Mouse (Mus musculus) cerebellum, adult 11-12 months (tissue): Measurements from ENCODE around the gene Thra.

ENCODE experiments used
- DNase-seq: peaks from one replicate; pipeline ENCODE4 v3.0.0; 2022

The Thra gene

GRCm38 (mm10) chr11:98766816-98767215 is 26.4 kb downstream of the Thra start:
- peak; percentile 72 for DNase-seq

- peak; percentile 70 for DNase-seq
Observed at GRCm38 (mm10) chr11:98767276-98767675, 26.8 kb downstream of the Thra start.

- peak; percentile 45 for DNase-seq
Observed at GRCm38 (mm10) chr11:98767713-98768112, 27.3 kb downstream of the Thra start.

GRCm38 (mm10) chr11:98768127-98769006 is 27.9 kb downstream of the Thra start:
- DNase-seq = peak; percentile 64

GRCm38 (mm10) chr11:98769007-98769954 is 28.8 kb downstream of the Thra start:
- peak; percentile 58 for DNase-seq

GRCm38 (mm10) chr11:98770096-98770975 is 29.9 kb downstream of the Thra start:
- peak; percentile 76 for DNase-seq

- no peak for DNase-seq
Observed at GRCm38 (mm10) chr11:98771131-98771530, 30.7 kb downstream of the Thra start.

GRCm38 (mm10) chr11:98771844-98772525 is 31.5 kb downstream of the Thra start:
- DNase-seq = peak; percentile 75

- peak; percentile 86 for DNase-seq
Observed at GRCm38 (mm10) chr11:98772667-98773171, 32.3 kb downstream of the Thra start.

GRCm38 (mm10) chr11:98773635-98774295 is 33.3 kb downstream of the Thra start:
- DNase-seq = peak; percentile 100

GRCm38 (mm10) chr11:98774582-98775347 is 34.3 kb downstream of the Thra start, which contains the start of gene Nr1d1:
Nr1d1 (minus strand) TSS chr11:98775333.
- DNase-seq = no peak

GRCm38 (mm10) chr11:98775348-98776051 is 35.1 kb downstream of the Thra start:
- peak; percentile 100 for DNase-seq

GRCm38 (mm10) chr11:98776052-98776764 is 35.8 kb downstream of the Thra start:
- DNase-seq = no peak

GRCm38 (mm10) chr11:98776843-98777590 is 36.6 kb downstream of the Thra start:
- DNase-seq = no peak

GRCm38 (mm10) chr11:98777888-98778287 is 37.5 kb downstream of the Thra start:
- DNase-seq = no peak

- peak; percentile 68 for DNase-seq
Observed at GRCm38 (mm10) chr11:98781851-98782512, 41.5 kb downstream of the Thra start.

GRCm38 (mm10) chr11:98782651-98783235 is 42.3 kb downstream of the Thra start:
- DNase-seq = peak; percentile 64
